Mouse (Mus musculus) forebrain, embryonic 12.5 days (tissue): ENCODE data around the gene Gm27021. TPM values are rescaled to one million over a fixed set of nuclear protein-coding genes. Genes with fewer than 3 reads are reported as not detected.

Experiments used
- ATAC-seq: fragments of 200-750 bp; cut with Nextera tagmentation; 2 replicates; pipeline ENCODE4 v1.8.0; 2017; ENCODE audit warnings: moderate TSS enrichment; ENCODE audit not compliant: low FRiP score
- H3K27ac ChIP-seq: fragments of 300-500 bp; sonication (generic); 2 replicates; pipeline ENCODE4 v1.5.1; 2016; ENCODE audit warnings: mild to moderate bottlenecking
- H3K27me3 ChIP-seq: fragments of 300-500 bp; sonication (generic); 2 replicates; pipeline ENCODE4 v1.6.1; 2016; ENCODE audit warnings: mild to moderate bottlenecking
- H3K36me3 ChIP-seq: fragments of 300-500 bp; sonication (generic); replicated peaks from 2 replicates; pipeline ENCODE4 v1.6.1; 2016; ENCODE audit warnings: mild to moderate bottlenecking
- H3K4me1 ChIP-seq: fragments of 300-500 bp; sonication (generic); 2 replicates; pipeline ENCODE4 v1.6.1; 2016
- H3K4me2 ChIP-seq: fragments of 300-500 bp; sonication (generic); 2 replicates; pipeline ENCODE4 v1.6.1; 2016; ENCODE audit warnings: mild to moderate bottlenecking, moderate library complexity
- H3K4me3 ChIP-seq: fragments of 300-500 bp; sonication (generic); replicated peaks from 2 replicates; pipeline ENCODE4 v1.5.1; 2016; ENCODE audit warnings: mild to moderate bottlenecking
- H3K9ac ChIP-seq: fragments of 300-500 bp; sonication (generic); 2 replicates; pipeline ENCODE4 v1.6.1; 2016; ENCODE audit warnings: mild to moderate bottlenecking
- H3K9me3 ChIP-seq: fragments of 300-500 bp; sonication (generic); 2 replicates; pipeline ENCODE4 v1.6.1; 2016
- WGBS: fragments of 180-500 bp; shearing (Covaris S2); methylation state at CpG from one replicate; pipeline ENCODE4 v1.1.7; 2016; 5-methylcytosine and 5-hydroxymethylcytosine counted together
- polyA plus RNA-seq: library from polyadenylated mRNA; unstranded; fragments of >200 nt; fragmentation: Nextera tagmentation; extraction: Ambion mirVana; gene quantifications from 2 replicates; pipeline ENCODE4 v1.2.1, GENCODE M21; 2016

Gm27021 gene
- polyA plus RNA-seq, 1 experiment from 2014 or later, result 4.3 TPM

- Histone ChIP-seq H3K36me3 (no peaks in the 10 kb centered on the region), H3K27ac (no peak overlapping the region), H3K4me1 (peaks cover 19% of the 10 kb centered on the region), H3K4me3 (no peak overlapping the region), H3K9ac (no peak overlapping the region), H3K4me2 (no peak overlapping the region), H3K27me3 (peaks cover 47% of the 10 kb centered on the region), H3K9me3 (no peaks in the 10 kb centered on the region)
- ATAC-seq, result no peak
- WGBS, result 63% methylated on average over 6 of the region's 6 CpGs
Observed at GRCm38 (mm10) chr8:120630848-120631247, 37.0 kb downstream of the Gm27021 start.

GRCm38 (mm10) chr8:120630031-120630430 lies 37.8 kb downstream of the Gm27021 start:
- no peak for ATAC-seq
- Histone ChIP-seq H3K4me2 (no peak overlapping the region), H3K27me3 (peaks cover 39% of the 10 kb centered on the region), H3K4me3 (no peak overlapping the region), H3K27ac (no peak overlapping the region), H3K9me3 (no peaks in the 10 kb centered on the region), H3K4me1 (peaks cover 19% of the 10 kb centered on the region), H3K9ac (no peak overlapping the region; the same call in 1 of the 2 replicates), H3K36me3 (no peaks in the 10 kb centered on the region)
- WGBS, result 43% methylated on average over 5 of the region's 5 CpGs

- H3K9ac ChIP-seq, result no peak overlapping the region
- no peaks in the 10 kb centered on the region for H3K36me3 ChIP-seq
- H3K9me3 ChIP-seq, result no peaks in the 10 kb centered on the region
- WGBS, result 81% methylated on average over 5 of the region's 5 CpGs
- H3K4me1 ChIP-seq, result no peaks in the 10 kb centered on the region
- no peak overlapping the region for H3K27ac ChIP-seq
- ATAC-seq, result no peak
- no peak overlapping the region for H3K4me2 ChIP-seq
- no peak overlapping the region for H3K4me3 ChIP-seq
- H3K27me3 ChIP-seq, result peaks cover 12% of the 10 kb centered on the region; the same call in 1 of the 2 replicates
Observed at GRCm38 (mm10) chr8:120627298-120627697, 40.6 kb downstream of the Gm27021 start.

GRCm38 (mm10) chr8:120626461-120626860 lies 41.4 kb downstream of the Gm27021 start:
- Histone ChIP-seq H3K27me3 (peaks cover 9% of the 10 kb centered on the region; the same call in 1 of the 2 replicates), H3K4me2 (no peak overlapping the region), H3K4me1 (peaks cover 6% of the 10 kb centered on the region), H3K27ac (no peak overlapping the region), H3K36me3 (no peaks in the 10 kb centered on the region), H3K9ac (no peak overlapping the region), H3K9me3 (no peaks in the 10 kb centered on the region), H3K4me3 (no peak overlapping the region)
- no peak for ATAC-seq
- 59% methylated on average over 11 of the region's 11 CpGs for WGBS

GRCm38 (mm10) chr8:120623608-120624007 lies 44.3 kb downstream of the Gm27021 start:
- H3K4me1 ChIP-seq, result peaks cover 13% of the 10 kb centered on the region

GRCm38 (mm10) chr8:120622161-120622560 lies 45.7 kb downstream of the Gm27021 start:
- no peaks in the 10 kb centered on the region for H3K9me3 ChIP-seq
- no peak for ATAC-seq
- H3K4me3 ChIP-seq, result no peak overlapping the region
- H3K4me1 ChIP-seq, result peaks cover 25% of the 10 kb centered on the region
- H3K27ac ChIP-seq, result 0 out of 2 replicates have a peak overlapping the region, but pooled peaks have one; percentile 9
- no peaks in the 10 kb centered on the region for H3K36me3 ChIP-seq
- 72% methylated on average over 14 of the region's 14 CpGs for WGBS
- H3K4me2 ChIP-seq, result no peak overlapping the region
- peaks cover 3% of the 10 kb centered on the region; the same call in 1 of the 2 replicates for H3K27me3 ChIP-seq
- H3K9ac ChIP-seq, result no peak overlapping the region

More at GRCm38 (mm10) chr8:120623608-120624007, 44.3 kb downstream of the Gm27021 start:
- no peaks in the 10 kb centered on the region for H3K36me3 ChIP-seq
- no peaks in the 10 kb centered on the region for H3K9me3 ChIP-seq
- no peak overlapping the region for H3K4me2 ChIP-seq
- ATAC-seq, result no peak
- H3K27ac ChIP-seq, result no peak overlapping the region
- H3K9ac ChIP-seq, result no peak overlapping the region
- peaks cover 3% of the 10 kb centered on the region; the same call in 1 of the 2 replicates for H3K27me3 ChIP-seq
- WGBS, result 8% methylated on average over 2 of the region's 2 CpGs
- no peak overlapping the region for H3K4me3 ChIP-seq

DNA sequence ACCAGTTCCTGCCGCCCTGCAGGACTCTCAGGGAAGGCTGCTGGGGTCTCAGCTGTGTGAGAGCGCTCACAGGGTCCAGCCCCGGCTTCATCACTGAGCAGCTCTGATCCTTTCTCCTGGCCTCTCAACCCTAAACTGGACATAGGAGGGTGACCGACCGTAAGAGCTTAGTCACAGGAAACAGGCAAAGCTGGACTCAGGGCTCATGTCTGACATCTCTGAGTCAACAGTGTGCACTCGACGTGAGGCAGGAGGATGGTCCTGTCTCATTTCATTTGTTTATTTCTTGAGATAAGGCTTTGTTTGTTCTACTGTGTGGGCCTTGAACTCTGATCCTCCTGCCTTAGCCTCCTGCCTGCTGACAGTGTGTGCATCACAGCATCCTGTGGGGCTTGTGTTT lies 47.4 kb downstream of the Gm27021 start:
- no peak overlapping the region for H3K4me2 ChIP-seq
- no peak overlapping the region for H3K4me3 ChIP-seq
- peaks cover 3% of the 10 kb centered on the region; the same call in 1 of the 2 replicates for H3K27me3 ChIP-seq
- WGBS, result 46% methylated on average over 7 of the region's 7 CpGs
- peaks cover 41% of the 10 kb centered on the region for H3K4me1 ChIP-seq
- no peaks in the 10 kb centered on the region for H3K9me3 ChIP-seq
- H3K9ac ChIP-seq, result no peak overlapping the region
- H3K27ac ChIP-seq, result no peak overlapping the region
- ATAC-seq, result no peak
- no peaks in the 10 kb centered on the region for H3K36me3 ChIP-seq

- ATAC-seq, result no peak
- Histone ChIP-seq H3K4me2 (no peak overlapping the region), H3K9me3 (no peaks in the 10 kb centered on the region), H3K9ac (no peak overlapping the region), H3K27me3 (peaks cover 3% of the 10 kb centered on the region; the same call in 1 of the 2 replicates), H3K4me1 (peaks cover 41% of the 10 kb centered on the region), H3K4me3 (no peak overlapping the region), H3K36me3 (no peaks in the 10 kb centered on the region), H3K27ac (no peak overlapping the region)
- WGBS, result 70% methylated on average over 11 of the region's 11 CpGs
Observed at GRCm38 (mm10) chr8:120619235-120620180, 48.4 kb downstream of the Gm27021 start.

DNA sequence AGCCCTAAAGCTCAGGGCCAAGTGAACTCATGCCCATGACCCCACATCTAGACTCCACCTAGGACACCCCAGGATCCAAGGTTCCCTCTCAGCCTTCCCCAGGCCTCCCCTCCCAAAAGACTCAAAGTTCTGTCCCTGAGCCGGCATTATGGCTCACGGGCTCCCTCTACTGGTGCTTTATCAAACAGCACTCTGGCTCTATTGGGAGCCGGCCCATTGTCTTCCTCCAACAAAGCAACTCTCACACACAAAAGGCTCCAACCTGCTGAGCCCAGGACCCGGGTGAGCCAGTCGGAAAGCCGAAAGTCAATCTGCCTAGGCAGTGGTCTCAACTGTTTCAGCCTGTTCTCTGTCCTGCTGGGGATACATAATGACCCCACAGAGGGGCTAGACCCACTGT lies 49.8 kb downstream of the Gm27021 start:
- WGBS, result 0% methylated on average over 6 of the region's 6 CpGs
- no peak overlapping the region for H3K4me3 ChIP-seq
- peaks cover 41% of the 10 kb centered on the region for H3K4me1 ChIP-seq
- peak; percentile 24; the same call in 1 of the 2 replicates for ATAC-seq
- no peaks in the 10 kb centered on the region for H3K9me3 ChIP-seq
- peak overlapping the region; percentile 27 for H3K4me2 ChIP-seq
- peak overlapping the region; percentile 61; the same call in 1 of the 2 replicates for H3K27ac ChIP-seq
- H3K9ac ChIP-seq, result peak overlapping the region; percentile 36; the same call in 1 of the 2 replicates
- H3K36me3 ChIP-seq, result no peaks in the 10 kb centered on the region
- H3K27me3 ChIP-seq, result peaks cover 9% of the 10 kb centered on the region; the same call in 1 of the 2 replicates

DNA sequence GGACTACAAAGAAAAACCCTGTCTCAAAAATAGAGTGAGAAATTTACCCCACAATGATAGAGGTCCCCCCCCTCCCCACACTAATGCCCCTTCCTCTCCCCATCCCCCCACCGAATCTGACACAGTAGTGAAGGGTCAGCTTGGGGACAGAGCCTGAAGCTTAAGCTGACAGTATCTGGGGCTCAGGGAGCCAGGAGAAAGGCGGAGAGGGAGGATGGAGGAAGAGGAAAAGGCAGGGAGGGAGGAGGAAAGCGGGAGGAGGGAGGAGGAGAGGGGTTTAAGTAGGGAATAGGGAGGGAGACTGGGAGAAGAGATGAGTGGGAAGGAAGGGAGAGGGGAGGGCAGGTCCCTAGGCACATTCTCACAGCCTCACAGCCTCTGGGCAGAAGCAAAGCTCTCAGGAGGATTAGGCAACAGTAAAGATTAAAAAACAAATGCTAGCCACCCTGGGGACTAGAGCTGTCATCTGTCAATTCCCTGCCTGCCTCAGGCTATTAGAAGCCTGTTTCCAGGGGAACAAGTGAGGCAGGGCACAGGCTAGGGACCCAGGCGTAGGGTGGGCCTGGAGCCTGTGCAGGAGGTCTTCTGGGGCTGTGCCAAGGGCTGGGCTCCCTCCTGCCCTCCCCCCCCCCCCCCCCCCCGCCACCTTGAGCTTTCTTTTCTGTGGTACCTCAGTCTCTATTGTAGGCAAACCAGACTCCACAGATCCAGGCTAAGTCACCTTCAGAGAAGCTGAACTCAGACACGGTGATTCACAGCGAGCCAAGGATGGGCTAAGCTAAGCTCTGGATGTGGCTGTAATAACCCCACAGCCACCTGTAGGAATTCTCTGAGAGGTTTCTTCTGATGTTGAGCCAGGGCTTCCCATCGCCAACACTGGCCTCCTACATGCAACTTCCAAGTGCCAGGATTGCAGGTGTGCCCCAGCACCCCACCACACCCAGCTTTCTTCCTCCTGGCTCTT lies 50.9 kb downstream of the Gm27021 start:
- no peak overlapping the region for H3K4me2 ChIP-seq
- peak; percentile 61 for ATAC-seq
- 18% methylated on average over 7 of the region's 8 CpGs for WGBS
- no peak overlapping the region for H3K4me3 ChIP-seq
- no peaks in the 10 kb centered on the region for H3K9me3 ChIP-seq
- H3K4me1 ChIP-seq, result peaks cover 38% of the 10 kb centered on the region
- H3K9ac ChIP-seq, result peak overlapping the region; percentile 18
- H3K36me3 ChIP-seq, result no peaks in the 10 kb centered on the region
- H3K27me3 ChIP-seq, result peaks cover 9% of the 10 kb centered on the region; the same call in 1 of the 2 replicates
- peak overlapping the region; percentile 78 for H3K27ac ChIP-seq

- Histone ChIP-seq H3K27me3 (peaks cover 17% of the 10 kb centered on the region; the same call in 1 of the 2 replicates), H3K4me1 (peaks cover 27% of the 10 kb centered on the region), H3K36me3 (no peaks in the 10 kb centered on the region), H3K9ac (no peak overlapping the region), H3K4me2 (no peak overlapping the region), H3K27ac (no peak overlapping the region), H3K4me3 (no peak overlapping the region), H3K9me3 (no peaks in the 10 kb centered on the region)
- 90% methylated on average over 3 of the region's 3 CpGs for WGBS
- ATAC-seq, result no peak
Observed at GRCm38 (mm10) chr8:120614491-120614890, 53.4 kb downstream of the Gm27021 start.
